Mouse (Mus musculus): ENCODE measurements around the gene Cdk17.

Cdk17 gene

GRCm38 (mm10) chr10:93160807-93161510, at the start of gene Cdk17:
Gene Cdk17, plus strand, starts transcription at chr10:93160875.
- DNase-seq, result no peak

- no peak for DNase-seq
Observed at GRCm38 (mm10) chr10:93111412-93111811, 49.3 kb upstream of the Cdk17 start.

GRCm38 (mm10) chr10:93112021-93112420, 48.7 kb upstream of the Cdk17 start:
- no peak for DNase-seq

GRCm38 (mm10) chr10:93113968-93114367, 46.7 kb upstream of the Cdk17 start:
- DNase-seq, result no peak

- DNase-seq, result no peak
Observed at GRCm38 (mm10) chr10:93114782-93115181, 45.9 kb upstream of the Cdk17 start.

GRCm38 (mm10) chr10:93115743-93116142, 44.9 kb upstream of the Cdk17 start:
- DNase-seq, result no peak

GRCm38 (mm10) chr10:93116636-93117035, 44.0 kb upstream of the Cdk17 start:
- no peak for DNase-seq

- no peak for DNase-seq
Observed at GRCm38 (mm10) chr10:93119809-93120208, 40.9 kb upstream of the Cdk17 start.

- no peak for DNase-seq
Observed at GRCm38 (mm10) chr10:93121262-93121860, 39.3 kb upstream of the Cdk17 start.

GRCm38 (mm10) chr10:93122399-93123184, 38.1 kb upstream of the Cdk17 start:
- DNase-seq, result no peak

- DNase-seq, result no peak
Observed at GRCm38 (mm10) chr10:93123310-93123709, 37.4 kb upstream of the Cdk17 start.

GRCm38 (mm10) chr10:93123957-93124613, 36.6 kb upstream of the Cdk17 start:
- peak; percentile 45 for DNase-seq

- no peak for DNase-seq
Observed at GRCm38 (mm10) chr10:93126025-93126424, 34.6 kb upstream of the Cdk17 start.

GRCm38 (mm10) chr10:93128566-93128965, 32.1 kb upstream of the Cdk17 start:
- no peak for DNase-seq

GRCm38 (mm10) chr10:93129345-93129744, 31.3 kb upstream of the Cdk17 start:
- DNase-seq, result no peak

GRCm38 (mm10) chr10:93129904-93130455, 30.7 kb upstream of the Cdk17 start:
- DNase-seq, result no peak

GRCm38 (mm10) chr10:93130456-93130940, 30.2 kb upstream of the Cdk17 start:
- no peak for DNase-seq

- no peak for DNase-seq
Observed at GRCm38 (mm10) chr10:93131865-93132566, 28.7 kb upstream of the Cdk17 start.

GRCm38 (mm10) chr10:93138730-93139129, 21.9 kb upstream of the Cdk17 start:
- no peak for DNase-seq

- DNase-seq, result no peak
Observed at GRCm38 (mm10) chr10:93140778-93141177, 19.9 kb upstream of the Cdk17 start.

GRCm38 (mm10) chr10:93142600-93143284, 17.9 kb upstream of the Cdk17 start:
- DNase-seq, result no peak

All from embryo, embryonic 11 days (tissue).